Mouse (Mus musculus) ES-E14 (cell line): ENCODE results near the gene Lin7b.

Source experiments
- CHD2 ChIP-seq: IDR thresholded peaks from 2 replicates; pipeline ENCODE4 v1.6.1; 2014; ENCODE audit warnings: mild to moderate bottlenecking, low read depth, low read length, inconsistent platforms
- HCFC1 ChIP-seq: IDR thresholded peaks from 2 replicates; pipeline ENCODE4 v1.6.1; 2012; ENCODE audit warnings: low read length, inconsistent platforms, borderline replicate concordance; ENCODE audit not compliant: insufficient read depth
- ZC3H11A ChIP-seq: IDR thresholded peaks from 2 replicates; pipeline ENCODE4 v1.6.1; 2012; ENCODE audit warnings: low read depth, mild to moderate bottlenecking, inconsistent platforms, low read length, borderline replicate concordance
- ZNF384 ChIP-seq: IDR thresholded peaks from 2 replicates; pipeline ENCODE4 v1.6.1; 2012; ENCODE audit warnings: low read depth, low read length, inconsistent platforms

- TF ChIP-seq ZC3H11A (no peak), ZNF384 (no peak), HCFC1 (no peak), CHD2 (no peak)
Measured at GRCm38 (mm10) chr7:45412421-45412820, 42.0 kb upstream of the Lin7b start.
